Mouse (Mus musculus) myocyte (in vitro differentiated cells): ENCODE measurements around the gene Foxn4. TPM values are rescaled to one million over a fixed set of nuclear protein-coding genes. Genes with fewer than 3 reads are reported as not detected.

Experiments used
- H3K27me3 ChIP-seq: one replicate; pipeline ENCODE4 v1.6.1; 2011; ENCODE audit not compliant: control insufficient read depth, insufficient read depth, insufficient read length
- H3K36me3 ChIP-seq: one replicate; pipeline ENCODE4 v1.6.1; 2011; ENCODE audit not compliant: control insufficient read depth, insufficient read depth
- H3K4me2 ChIP-seq: one replicate; pipeline ENCODE4 v1.6.1; 2011; ENCODE audit warnings: low read depth, control low read depth
- H3K4me3 ChIP-seq: one replicate; pipeline ENCODE4 v1.5.1; 2011; ENCODE audit warnings: mild to moderate bottlenecking, control low read depth, moderate library complexity
- H3K79me2 ChIP-seq: one replicate; pipeline ENCODE4 v1.6.1; 2011; ENCODE audit not compliant: control insufficient read depth, insufficient read depth
- H3ac ChIP-seq: one replicate; pipeline ENCODE4 v1.6.1; 2011; ENCODE audit not compliant: control insufficient read depth, insufficient read length
- CEBPB ChIP-seq: IDR thresholded peaks from 2 replicates; pipeline ENCODE4 v1.6.1; 2011; ENCODE audit warnings: mild to moderate bottlenecking, moderate library complexity; ENCODE audit not compliant: poor library complexity, insufficient read depth, severe bottlenecking
- E2F4 ChIP-seq: IDR thresholded peaks from one replicate; pipeline ENCODE4 v1.6.1; 2011; ENCODE audit warnings: mild to moderate bottlenecking, control low read depth, moderate library complexity; ENCODE audit not compliant: insufficient read depth
- MAX ChIP-seq: IDR thresholded peaks from one replicate; pipeline ENCODE4 v1.6.1; 2011; ENCODE audit warnings: low read depth, mild to moderate bottlenecking, control low read depth
- MYOD1 ChIP-seq, 3 experiments: IDR thresholded peaks; one replicate each; pipeline ENCODE4 v1.6.1; 2011; ENCODE audit warnings: control low read depth in 2 of 3, low read depth in 2 of 3, mild to moderate bottlenecking in 2 of 3, moderate library complexity in 1 of 3; ENCODE audit not compliant: insufficient read length in 2 of 3, control insufficient read depth in 1 of 3
- MYOG ChIP-seq, 3 experiments: IDR thresholded peaks; one replicate each; pipeline ENCODE4 v1.6.1; 2011; ENCODE audit warnings: control low read depth in 2 of 3, low read depth in 2 of 3, mild to moderate bottlenecking in 2 of 3; ENCODE audit not compliant: insufficient read length in 2 of 3, control insufficient read depth in 1 of 3, insufficient read depth in 1 of 3
- POLR2A ChIP-seq: IDR thresholded peaks from one replicate; pipeline ENCODE4 v1.6.1; 2011; ENCODE audit warnings: low read depth, mild to moderate bottlenecking, control low read depth, moderate library complexity; ENCODE audit not compliant: insufficient read length
- POLR2AphosphoS2 ChIP-seq: IDR thresholded peaks from one replicate; pipeline ENCODE4 v1.6.1; 2011; ENCODE audit warnings: low read depth, control low read depth; ENCODE audit not compliant: insufficient read length
- REST ChIP-seq: IDR thresholded peaks from one replicate; pipeline ENCODE4 v1.6.1; 2011; ENCODE audit warnings: mild to moderate bottlenecking, control low read depth, moderate library complexity; ENCODE audit not compliant: insufficient read depth, insufficient read length
- SRF ChIP-seq: IDR thresholded peaks from one replicate; pipeline ENCODE4 v1.6.1; 2011; ENCODE audit warnings: low read depth; ENCODE audit not compliant: control insufficient read depth, insufficient read length
- TCF12 ChIP-seq: IDR thresholded peaks from one replicate; pipeline ENCODE4 v1.6.1; 2011; ENCODE audit warnings: mild to moderate bottlenecking, control low read depth; ENCODE audit not compliant: poor library complexity, insufficient read depth, severe bottlenecking
- TCF3 ChIP-seq: IDR thresholded peaks from one replicate; pipeline ENCODE4 v1.6.1; 2011; ENCODE audit warnings: low read depth, control low read depth; ENCODE audit not compliant: insufficient read length
- USF1 ChIP-seq: IDR thresholded peaks from one replicate; pipeline ENCODE4 v1.6.1; 2011; ENCODE audit warnings: low read depth, mild to moderate bottlenecking, control low read depth, moderate library complexity
- polyA plus RNA-seq: library from polyadenylated mRNA; unstranded; fragments of >200 nt; fragmentation: generic; extraction: Trizol; gene quantifications from one replicate; pipeline ENCODE4 v1.2.1, GENCODE M21; 2012; ENCODE audit warnings: missing spikeins

The Foxn4 gene
- polyA plus RNA-seq, 1 experiment = 0.01 TPM

- Histone ChIP-seq H3K79me2 (no peaks in the 10 kb centered on the region), H3K36me3 (no peaks in the 10 kb centered on the region), H3K4me2 (no peak overlapping the region), H3K4me3 (no peak overlapping the region), H3ac (no peak overlapping the region), H3K27me3 (peaks cover 45% of the 10 kb centered on the region)
- TF ChIP-seq REST = no peak
- TF ChIP-seq TCF12 = no peak
- no peak for TF ChIP-seq CEBPB
- TF ChIP-seq MYOD1 (IDR thresholded peaks at IDR 0.05; ENCODE audit: control insufficient read depth in 1 of 3, insufficient read length in 2 of 3, low read depth in 2 of 3) = no peak
- TF ChIP-seq USF1 = no peak
- no peak for TF ChIP-seq E2F4
- TF ChIP-seq POLR2AphosphoS2 = no peak
- TF ChIP-seq TCF3 = no peak
- TF ChIP-seq MAX = no peak
- no peak for TF ChIP-seq SRF
- no peak for TF ChIP-seq MYOG (IDR thresholded peaks at IDR 0.05; ENCODE audit: control insufficient read depth in 1 of 3, insufficient read depth in 1 of 3, insufficient read length in 2 of 3, low read depth in 2 of 3)
- TF ChIP-seq POLR2A = no peak
These were observed 14.1 kb downstream of the Foxn4 start for GRCm38 (mm10) chr5:114259495-114259894.

DNA sequence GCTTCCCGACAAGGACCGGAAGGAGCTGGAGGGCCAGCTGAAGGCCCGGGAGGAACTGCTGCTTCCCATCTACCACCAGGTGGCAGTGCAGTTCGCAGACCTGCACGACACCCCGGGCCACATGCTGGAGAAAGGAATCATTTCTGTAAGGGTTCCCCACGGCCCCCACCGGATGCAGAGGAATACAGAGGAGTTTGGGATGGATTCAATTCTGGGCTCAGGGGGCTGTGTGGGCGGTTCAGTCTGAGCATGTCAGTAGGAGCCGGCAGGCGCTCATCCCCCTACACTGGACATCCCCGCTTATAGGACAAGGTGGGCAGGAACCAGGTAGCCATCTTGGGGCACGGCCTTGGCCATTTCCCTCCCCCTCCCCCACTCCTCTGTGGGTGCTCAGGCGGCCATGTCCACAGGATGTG, 25.4 kb downstream of the Foxn4 start:
- no peak for TF ChIP-seq SRF
- TF ChIP-seq TCF3 = no peak
- TF ChIP-seq E2F4 = no peak
- no peak for TF ChIP-seq MAX
- no peak for TF ChIP-seq MYOG (IDR thresholded peaks at IDR 0.05; ENCODE audit: control insufficient read depth in 1 of 3, insufficient read depth in 1 of 3, insufficient read length in 2 of 3, low read depth in 2 of 3)
- TF ChIP-seq POLR2A = no peak
- no peak for TF ChIP-seq POLR2AphosphoS2
- TF ChIP-seq REST = no peak
- no peak for TF ChIP-seq CEBPB
- no peak for TF ChIP-seq MYOD1 (IDR thresholded peaks at IDR 0.05; ENCODE audit: control insufficient read depth in 1 of 3, insufficient read length in 2 of 3, low read depth in 2 of 3)
- no peak for TF ChIP-seq USF1
- no peak for TF ChIP-seq TCF12
- peaks cover 48% of the 10 kb centered on the region for H3K27me3 ChIP-seq
- H3K4me2 ChIP-seq = no peak overlapping the region
- H3K79me2 ChIP-seq = no peaks in the 10 kb centered on the region
- H3ac ChIP-seq = no peak overlapping the region
- H3K4me3 ChIP-seq = no peak overlapping the region
- H3K36me3 ChIP-seq = no peaks in the 10 kb centered on the region

- Histone ChIP-seq H3K79me2 (no peaks in the 10 kb centered on the region), H3K4me2 (no peak overlapping the region), H3K27me3 (peaks cover 53% of the 10 kb centered on the region), H3ac (no peak overlapping the region), H3K4me3 (no peak overlapping the region), H3K36me3 (no peaks in the 10 kb centered on the region)
- TF ChIP-seq TCF12 (no peak), TCF3 (no peak), POLR2A (no peak), SRF (no peak), MYOG (IDR thresholded peaks at IDR 0.05; ENCODE audit: control insufficient read depth in 1 of 3, insufficient read depth in 1 of 3, insufficient read length in 2 of 3, low read depth in 2 of 3) (no peak), MYOD1 (IDR thresholded peaks at IDR 0.05; ENCODE audit: control insufficient read depth in 1 of 3, insufficient read length in 2 of 3, low read depth in 2 of 3) (no peak), POLR2AphosphoS2 (no peak), MAX (no peak), CEBPB (no peak)
These were observed 27.1 kb downstream of the Foxn4 start for GRCm38 (mm10) chr5:114246465-114246864.

DNA sequence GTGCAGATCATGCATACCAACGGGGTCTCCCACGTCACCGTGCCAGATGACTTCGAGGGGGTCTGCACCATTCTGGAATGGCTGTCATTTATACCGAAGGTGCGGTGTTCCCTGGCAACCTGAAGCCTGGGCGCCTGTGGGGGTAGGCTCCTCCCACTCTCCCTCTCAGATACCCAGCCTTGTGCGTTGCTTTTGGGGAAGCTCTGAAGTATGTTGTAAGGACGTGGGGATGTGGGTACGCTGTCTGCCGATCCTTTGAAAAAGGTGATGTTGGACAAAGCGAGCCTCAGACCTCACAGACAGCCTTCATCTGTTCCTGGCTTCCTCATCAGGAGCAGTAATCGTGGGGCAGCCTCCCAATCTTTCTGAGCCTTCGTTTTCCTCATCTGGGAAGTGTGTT, 33.9 kb downstream of the Foxn4 start:
- Histone ChIP-seq H3K4me3 (no peak overlapping the region), H3K79me2 (no peaks in the 10 kb centered on the region), H3ac (no peak overlapping the region), H3K4me2 (no peak overlapping the region), H3K36me3 (no peaks in the 10 kb centered on the region), H3K27me3 (peaks cover 73% of the 10 kb centered on the region)
- TF ChIP-seq E2F4 (no peak), TCF3 (no peak), SRF (no peak), REST (no peak), CEBPB (no peak)

GRCm38 (mm10) chr5:114238924-114239323, 34.7 kb downstream of the Foxn4 start:
- Histone ChIP-seq H3K36me3 (no peaks in the 10 kb centered on the region), H3K27me3 (peaks cover 69% of the 10 kb centered on the region), H3ac (no peak overlapping the region), H3K79me2 (no peaks in the 10 kb centered on the region), H3K4me2 (no peak overlapping the region), H3K4me3 (no peak overlapping the region)
- TF ChIP-seq MYOG (IDR thresholded peaks at IDR 0.05; ENCODE audit: control insufficient read depth in 1 of 3, insufficient read depth in 1 of 3, insufficient read length in 2 of 3, low read depth in 2 of 3) (no peak), MYOD1 (IDR thresholded peaks at IDR 0.05; ENCODE audit: control insufficient read depth in 1 of 3, insufficient read length in 2 of 3, low read depth in 2 of 3) (no peak), E2F4 (no peak), POLR2AphosphoS2 (no peak), TCF3 (no peak), SRF (no peak), TCF12 (no peak), REST (no peak), MAX (no peak), POLR2A (no peak)
